Mouse (Mus musculus): ENCODE results near the gene Stab2. TPM values are rescaled to one million over a fixed set of nuclear protein-coding genes. Genes with fewer than 3 reads are reported as not detected.

The Stab2 gene
- polyA plus RNA-seq, 1 experiment from 2014 or later = 45.0 TPM

DNA sequence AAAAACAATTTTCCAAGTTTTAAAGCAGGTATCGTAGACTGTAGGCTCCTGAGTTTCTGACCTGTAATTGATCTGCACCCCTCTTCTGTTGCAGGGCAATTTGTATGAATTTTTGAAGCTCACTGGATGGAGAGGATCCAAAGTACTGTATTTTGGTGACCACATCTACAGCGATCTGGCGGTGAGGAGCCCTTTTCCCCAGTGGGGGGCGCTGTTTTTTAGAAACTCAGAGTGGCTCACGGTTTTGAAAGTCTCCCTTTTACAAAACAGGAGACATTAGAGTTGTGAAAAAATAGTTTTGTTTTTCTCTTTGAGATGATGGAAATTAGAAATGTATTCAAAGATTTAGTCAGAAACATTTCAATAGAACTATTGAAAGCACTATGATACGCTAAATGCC lies 183.7 kb downstream of the Stab2 start:
- WGBS (ENCODE audit: insufficient replicate concordance) = 84% methylated on average over 6 of the region's 6 CpGs
- H3K9ac ChIP-seq (replicated peaks) = no peak overlapping the region
- no peak overlapping the region for H3K4me3 ChIP-seq (ENCODE audit: low read depth, low read length)
- no peaks in the 10 kb centered on the region for H3K27me3 ChIP-seq (ENCODE audit: insufficient read depth, low read length)
- TF ChIP-seq EP300 (IDR thresholded peaks at IDR 0.05; ENCODE audit: low read depth) (no peak), CTCF (IDR thresholded peaks at IDR 0.05; ENCODE audit: low read depth) (0 out of 2 replicates have a peak, but pooled peaks have one; percentile 23)
- DNase-seq = no peak
- H3K27ac ChIP-seq (ENCODE audit: low read depth) = no peak overlapping the region
- H3K4me2 ChIP-seq (ENCODE audit: low read depth, low read length) = no peak overlapping the region
- H3K4me1 ChIP-seq (ENCODE audit: insufficient read depth) = 0 out of 2 replicates have a peak, but pooled peaks cover 3% of the 10 kb centered on the region
- H3K36me3 ChIP-seq (replicated peaks; ENCODE audit: insufficient read depth, low read length) = peaks cover 47% of the 10 kb centered on the region
- no peaks in the 10 kb centered on the region for H3K9me3 ChIP-seq (ENCODE audit: low read length)
- no peak for ATAC-seq

DNA sequence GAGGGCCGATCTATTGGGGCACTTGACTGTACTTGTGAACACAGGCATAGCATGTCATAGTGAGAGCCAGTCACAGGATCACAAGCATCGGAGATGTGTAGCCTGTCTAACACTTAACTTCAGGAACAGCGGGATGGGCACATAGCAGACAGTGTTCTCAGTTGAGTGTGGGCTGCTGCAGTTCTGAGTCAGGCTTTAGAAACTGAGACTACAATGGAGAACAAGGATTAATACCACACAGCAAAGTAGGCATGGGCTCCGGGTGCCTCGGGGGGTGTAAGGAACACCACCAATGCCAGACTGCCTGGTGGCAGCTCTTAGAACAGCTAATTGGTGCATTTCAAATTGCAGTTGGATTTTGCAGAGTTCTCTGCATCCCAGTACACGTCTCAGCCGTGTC lies 186.8 kb downstream of the Stab2 start:
- Histone ChIP-seq H3K36me3 (replicated peaks; ENCODE audit: insufficient read depth, low read length) (peaks cover 43% of the 10 kb centered on the region), H3K27me3 (ENCODE audit: insufficient read depth, low read length) (no peaks in the 10 kb centered on the region), H3K4me2 (ENCODE audit: low read depth, low read length) (no peak overlapping the region), H3K9me3 (ENCODE audit: low read length) (no peaks in the 10 kb centered on the region), H3K9ac (replicated peaks) (no peak overlapping the region), H3K4me3 (ENCODE audit: low read depth, low read length) (no peak overlapping the region), H3K27ac (ENCODE audit: low read depth) (no peak overlapping the region), H3K4me1 (ENCODE audit: insufficient read depth) (no peaks in the 10 kb centered on the region)
- 85% methylated on average over 7 of the region's 7 CpGs for WGBS (ENCODE audit: insufficient replicate concordance)
- no peak for DNase-seq
- no peak for ATAC-seq
- TF ChIP-seq EP300 (IDR thresholded peaks at IDR 0.05; ENCODE audit: low read depth) (no peak), CTCF (IDR thresholded peaks at IDR 0.05; ENCODE audit: low read depth) (no peak)

DNA sequence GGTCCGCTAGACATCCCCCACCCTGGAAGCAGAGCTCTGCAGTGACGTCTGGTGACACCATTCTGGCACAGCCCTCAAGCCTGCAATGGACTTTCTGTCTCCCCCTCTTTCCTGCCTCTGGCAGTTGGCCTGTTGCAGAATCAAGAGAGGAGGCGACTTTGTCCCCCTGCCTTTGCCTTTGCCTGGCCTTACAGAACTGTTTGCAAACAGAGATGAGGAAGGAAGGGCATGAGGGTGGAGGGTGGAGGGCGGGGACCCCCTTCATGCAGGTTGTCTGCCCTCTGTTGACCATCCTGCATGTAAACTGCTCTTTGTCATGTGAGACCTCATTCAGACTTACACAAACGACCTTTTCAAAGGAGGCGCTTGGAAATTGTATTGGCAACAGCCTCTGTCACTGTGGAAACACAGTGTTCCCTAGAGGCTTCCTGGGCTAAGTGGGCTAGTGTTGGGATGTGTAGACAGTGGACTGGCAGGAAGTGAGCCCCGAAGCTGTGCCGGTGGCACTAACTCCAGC lies 188.1 kb downstream of the Stab2 start:
- Histone ChIP-seq H3K9me3 (ENCODE audit: low read length) (no peaks in the 10 kb centered on the region), H3K27me3 (ENCODE audit: insufficient read depth, low read length) (no peaks in the 10 kb centered on the region), H3K4me2 (ENCODE audit: low read depth, low read length) (no peak overlapping the region), H3K36me3 (replicated peaks; ENCODE audit: insufficient read depth, low read length) (peaks cover 41% of the 10 kb centered on the region), H3K4me3 (ENCODE audit: low read depth, low read length) (no peak overlapping the region), H3K4me1 (ENCODE audit: insufficient read depth) (no peaks in the 10 kb centered on the region), H3K9ac (replicated peaks) (no peak overlapping the region), H3K27ac (ENCODE audit: low read depth) (no peak overlapping the region)
- ATAC-seq = no peak
- DNase-seq = no peak
- TF ChIP-seq CTCF (IDR thresholded peaks at IDR 0.05; ENCODE audit: low read depth) (no peak), EP300 (IDR thresholded peaks at IDR 0.05; ENCODE audit: low read depth) (no peak)
- WGBS (ENCODE audit: insufficient replicate concordance) = 50% methylated on average over 8 of the region's 8 CpGs

DNA sequence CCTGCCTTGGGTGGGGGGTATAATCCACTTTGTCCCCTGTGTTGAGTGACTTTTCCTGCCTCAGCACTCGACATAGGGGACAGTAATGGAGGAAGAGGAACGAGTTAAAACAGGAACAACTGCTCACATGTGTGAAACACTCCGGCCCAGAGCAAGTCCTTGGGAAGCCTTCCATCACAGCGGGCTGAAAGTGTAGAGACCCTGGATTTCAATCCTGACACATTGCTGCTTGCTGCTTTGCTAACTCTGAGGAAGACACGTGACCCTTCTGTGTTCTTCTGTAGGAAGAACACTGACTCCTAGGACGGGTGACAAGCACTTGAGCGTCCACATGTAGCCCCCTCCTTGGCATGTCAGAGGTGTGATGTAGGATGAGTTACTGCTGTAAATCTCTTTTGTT lies 192.7 kb downstream of the Stab2 start:
- H3K4me1 ChIP-seq (ENCODE audit: insufficient read depth) = no peaks in the 10 kb centered on the region
- no peak for DNase-seq
- H3K9ac ChIP-seq (replicated peaks) = no peak overlapping the region
- H3K27me3 ChIP-seq (ENCODE audit: insufficient read depth, low read length) = no peaks in the 10 kb centered on the region
- H3K4me3 ChIP-seq (ENCODE audit: low read depth, low read length) = no peak overlapping the region
- no peaks in the 10 kb centered on the region for H3K9me3 ChIP-seq (ENCODE audit: low read length)
- 70% methylated on average over 7 of the region's 7 CpGs for WGBS (ENCODE audit: insufficient replicate concordance)
- TF ChIP-seq EP300 (IDR thresholded peaks at IDR 0.05; ENCODE audit: low read depth) = no peak
- TF ChIP-seq CTCF (IDR thresholded peaks at IDR 0.05; ENCODE audit: low read depth) = no peak
- H3K27ac ChIP-seq (ENCODE audit: low read depth) = no peak overlapping the region
- H3K4me2 ChIP-seq (ENCODE audit: low read depth, low read length) = no peak overlapping the region
- peaks cover 10% of the 10 kb centered on the region for H3K36me3 ChIP-seq (replicated peaks; ENCODE audit: insufficient read depth, low read length)
- no peak for ATAC-seq

DNA sequence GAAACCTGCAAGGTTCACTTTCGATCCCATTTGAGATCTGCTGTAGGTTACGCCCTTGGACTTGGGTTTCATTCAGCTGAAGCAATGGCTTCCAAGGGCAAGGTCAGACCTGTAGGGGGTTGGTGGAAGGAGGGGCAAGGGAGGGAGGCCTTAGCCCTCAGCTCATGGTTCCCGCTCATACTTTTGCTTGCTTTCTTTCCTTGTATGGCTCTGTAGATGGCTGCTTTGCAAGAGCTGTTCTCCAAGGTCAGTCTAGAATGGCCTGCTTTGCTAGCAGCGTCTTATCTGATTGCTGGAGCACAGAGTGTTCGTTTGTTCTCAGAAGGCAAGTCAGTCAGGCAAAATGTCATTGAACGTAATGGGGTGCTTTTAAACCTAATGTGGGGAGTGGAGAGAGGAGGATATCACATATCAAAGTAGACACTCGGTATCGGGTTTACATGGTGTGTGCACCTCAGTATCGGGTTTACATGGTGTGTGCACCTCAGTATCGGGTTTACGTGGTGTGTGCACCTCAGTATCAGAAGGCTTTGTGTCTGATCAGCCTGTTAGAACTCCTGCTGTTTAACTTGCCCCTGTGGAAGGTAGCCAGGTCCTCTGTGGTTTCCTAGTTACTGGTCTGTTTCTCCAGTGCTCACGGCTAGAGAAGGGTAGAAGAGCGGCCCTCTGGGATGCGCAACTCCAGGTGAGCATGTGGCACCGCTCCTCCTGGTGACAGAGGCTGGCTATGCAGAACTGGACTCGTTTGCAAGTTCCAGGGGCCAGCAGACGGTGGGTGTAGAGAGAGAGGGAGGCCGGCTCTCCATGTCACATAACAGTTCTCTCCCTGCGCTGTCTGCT lies 193.3 kb downstream of the Stab2 start:
- H3K27ac ChIP-seq (ENCODE audit: low read depth) = no peak overlapping the region
- H3K27me3 ChIP-seq (ENCODE audit: insufficient read depth, low read length) = no peaks in the 10 kb centered on the region
- 71% methylated on average over 19 of the region's 19 CpGs for WGBS (ENCODE audit: insufficient replicate concordance)
- no peaks in the 10 kb centered on the region for H3K9me3 ChIP-seq (ENCODE audit: low read length)
- no peaks in the 10 kb centered on the region for H3K4me1 ChIP-seq (ENCODE audit: insufficient read depth)
- DNase-seq (no peak), ATAC-seq (no peak)
- peaks cover 10% of the 10 kb centered on the region for H3K36me3 ChIP-seq (replicated peaks; ENCODE audit: insufficient read depth, low read length)
- no peak overlapping the region for H3K9ac ChIP-seq (replicated peaks)
- no peak overlapping the region for H3K4me3 ChIP-seq (ENCODE audit: low read depth, low read length)
- H3K4me2 ChIP-seq (ENCODE audit: low read depth, low read length) = no peak overlapping the region
- TF ChIP-seq CTCF (IDR thresholded peaks at IDR 0.05; ENCODE audit: low read depth) (no peak), EP300 (IDR thresholded peaks at IDR 0.05; ENCODE audit: low read depth) (no peak)

DNA sequence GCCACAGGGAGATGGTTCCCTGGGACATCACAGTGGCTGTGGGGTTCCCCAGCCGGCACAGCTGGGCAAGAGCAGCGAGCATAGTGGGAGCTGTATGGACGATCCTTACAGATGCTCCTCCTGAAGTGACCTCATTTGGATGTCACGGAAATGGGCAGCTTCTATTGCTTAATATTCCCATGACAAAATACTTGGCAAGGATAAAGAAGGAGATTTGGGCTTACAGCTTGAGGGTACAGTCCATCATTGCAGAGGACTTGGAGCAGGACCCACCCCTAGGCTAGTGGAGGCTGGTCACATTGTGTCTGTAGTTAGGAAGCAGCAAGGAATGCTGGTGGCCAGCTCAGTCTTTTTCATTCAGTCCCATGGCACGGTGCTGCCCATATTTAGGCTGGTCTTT lies 197.2 kb downstream of the Stab2 start:
- Histone ChIP-seq H3K4me3 (ENCODE audit: low read depth, low read length) (no peak overlapping the region), H3K27me3 (ENCODE audit: insufficient read depth, low read length) (no peaks in the 10 kb centered on the region), H3K27ac (ENCODE audit: low read depth) (no peak overlapping the region), H3K4me1 (ENCODE audit: insufficient read depth) (no peaks in the 10 kb centered on the region), H3K9ac (replicated peaks) (no peak overlapping the region), H3K9me3 (ENCODE audit: low read length) (no peaks in the 10 kb centered on the region), H3K36me3 (replicated peaks; ENCODE audit: insufficient read depth, low read length) (peaks cover 13% of the 10 kb centered on the region), H3K4me2 (ENCODE audit: low read depth, low read length) (no peak overlapping the region)
- TF ChIP-seq EP300 (IDR thresholded peaks at IDR 0.05; ENCODE audit: low read depth) (no peak), CTCF (IDR thresholded peaks at IDR 0.05; ENCODE audit: low read depth) (no peak)
- DNase-seq (no peak), ATAC-seq (no peak)
- 82% methylated on average over 5 of the region's 5 CpGs for WGBS (ENCODE audit: insufficient replicate concordance)
